Mouse (Mus musculus) embryonic facial prominence, embryonic 14.5 days (tissue): ENCODE data around the gene Gtpbp2. TPM values are rescaled to one million over a fixed set of nuclear protein-coding genes. Genes with fewer than 3 reads are reported as not detected.
A peak's percentile ranks its signal among the peaks of the same experiment; 100 is the strongest.

ENCODE experiments used
- ATAC-seq: fragments of 200-750 bp; cut with Nextera tagmentation; 2 replicates; pipeline ENCODE4 v1.8.0; 2017; ENCODE audit warnings: low read depth, moderate number of reproducible peaks, moderate TSS enrichment
- DNase-seq: peaks from one replicate; pipeline ENCODE4 v3.0.0-alpha.2; 2015; ENCODE audit warnings: low spot score
- H3K27ac ChIP-seq: fragments of 300-500 bp; sonication (generic); replicated peaks from 2 replicates; pipeline ENCODE4 v1.5.1; 2014; ENCODE audit warnings: low read depth, mild to moderate bottlenecking, low read length, moderate library complexity
- H3K27me3 ChIP-seq: fragments of 300-500 bp; sonication (generic); replicated peaks from 2 replicates; pipeline ENCODE4 v1.6.1; 2014; ENCODE audit warnings: low read length; ENCODE audit not compliant: control insufficient read depth, insufficient read depth
- H3K36me3 ChIP-seq: fragments of 300-500 bp; sonication (generic); 2 replicates; pipeline ENCODE4 v1.6.1; 2014; ENCODE audit warnings: low read length, mixed read lengths; ENCODE audit not compliant: control insufficient read depth, insufficient read depth
- H3K4me1 ChIP-seq: fragments of 300-500 bp; sonication (generic); 2 replicates; pipeline ENCODE4 v1.6.1; 2014; ENCODE audit warnings: antibody characterized with exemption, low read length; ENCODE audit not compliant: control insufficient read depth, insufficient read depth
- H3K4me2 ChIP-seq: fragments of 300-500 bp; sonication (generic); 2 replicates; pipeline ENCODE4 v1.6.1; 2014; ENCODE audit warnings: low read depth, mild to moderate bottlenecking, low read length, moderate library complexity, mixed read lengths
- H3K4me3 ChIP-seq: fragments of 300-500 bp; sonication (generic); 2 replicates; pipeline ENCODE4 v1.5.1; 2014; ENCODE audit warnings: low read depth, mild to moderate bottlenecking, low read length
- H3K9ac ChIP-seq: fragments of 300-500 bp; sonication (generic); 2 replicates; pipeline ENCODE4 v1.6.1; 2014; ENCODE audit warnings: low read depth, mild to moderate bottlenecking, low read length, moderate library complexity, mixed read lengths
- H3K9me3 ChIP-seq: fragments of 300-500 bp; sonication (generic); 2 replicates; pipeline ENCODE4 v1.6.1; 2016; ENCODE audit warnings: low read length; ENCODE audit not compliant: control insufficient read depth
- WGBS: fragments of 180-500 bp; shearing (Covaris S2); extraction: QIAGEN DNeasy Blood & Tissue Kit; methylation state at CpG from one replicate; pipeline ENCODE4 v1.1.7; 2014; 5-methylcytosine and 5-hydroxymethylcytosine counted together
- polyA plus RNA-seq: library from polyadenylated mRNA; unstranded; fragments of >200 nt; fragmentation: Nextera tagmentation; extraction: Ambion mirVana; gene quantifications from 2 replicates; pipeline ENCODE4 v1.2.1, GENCODE M21; 2014

Gene Gtpbp2
- polyA plus RNA-seq, 1 experiment from 2014 or later: 27.1 TPM

DNA sequence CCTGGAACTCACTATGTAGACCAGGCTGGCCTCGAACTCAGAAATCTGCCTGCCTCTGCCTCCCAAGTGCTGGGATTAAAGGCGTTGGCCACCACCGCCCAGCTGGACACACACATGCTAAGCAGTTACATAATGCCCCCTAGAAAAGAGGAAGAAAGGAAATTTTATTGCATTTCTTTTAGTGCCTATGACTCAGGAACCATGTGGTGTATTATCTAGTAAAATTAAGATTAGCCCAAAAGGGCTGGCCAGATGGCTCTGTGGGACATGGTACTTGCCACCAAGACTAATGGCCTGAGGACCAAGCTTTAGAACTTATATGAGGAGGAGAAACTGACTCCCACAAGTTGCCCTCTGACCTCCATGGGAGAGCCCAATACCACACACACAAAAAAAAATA, 21.0 kb upstream of the Gtpbp2 start:
- no peaks in the 10 kb centered on the region for H3K9me3 ChIP-seq
- H3K9ac ChIP-seq: no peak overlapping the region
- H3K4me2 ChIP-seq: no peak overlapping the region
- H3K27ac ChIP-seq: no peak overlapping the region
- 91% methylated on average over 3 of the region's 3 CpGs for WGBS
- DNase-seq (no peak), ATAC-seq (no peak)
- H3K4me1 ChIP-seq: peaks cover 13% of the 10 kb centered on the region
- H3K27me3 ChIP-seq: no peaks in the 10 kb centered on the region
- H3K4me3 ChIP-seq: no peak overlapping the region
- no peaks in the 10 kb centered on the region for H3K36me3 ChIP-seq

DNA sequence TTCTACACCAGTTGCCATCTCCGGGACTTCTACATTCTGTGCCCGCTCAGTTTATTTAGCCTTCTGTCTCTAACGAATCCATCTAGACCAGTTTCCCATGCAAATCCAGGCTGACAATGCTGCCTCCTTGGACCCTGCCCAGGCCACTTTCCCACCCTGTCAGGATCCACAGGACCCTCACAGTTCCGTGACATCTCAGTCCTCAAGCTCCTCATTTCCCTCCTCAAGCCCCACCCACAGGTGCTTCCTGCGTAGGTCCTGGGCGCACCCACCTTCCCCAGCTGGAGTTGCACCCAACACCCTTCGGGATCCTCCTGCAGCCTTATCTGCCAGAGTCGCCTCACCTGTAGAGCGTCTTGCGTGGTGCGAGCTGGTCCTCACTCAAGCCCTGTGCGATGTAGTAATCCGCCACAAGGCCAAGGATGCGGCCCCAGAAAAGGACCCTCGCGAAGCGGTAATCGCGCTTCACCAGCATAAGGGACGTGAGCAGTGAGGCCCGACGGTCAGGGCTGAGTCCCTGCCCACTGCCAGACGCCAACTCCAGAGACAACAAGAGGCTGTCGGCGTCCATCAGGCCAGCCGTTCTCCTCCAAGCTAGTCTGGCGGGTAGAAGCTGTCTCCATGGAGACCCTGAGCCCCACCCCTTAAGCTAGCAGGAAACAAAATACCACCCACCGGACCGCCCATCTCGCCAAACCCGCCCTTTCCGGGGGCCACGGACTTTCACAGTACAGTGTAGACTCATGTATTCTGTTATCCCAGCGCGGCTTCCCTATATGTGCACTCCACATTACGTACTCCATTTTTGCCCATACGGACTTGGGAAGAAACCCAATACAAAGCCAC, 17.0 kb upstream of the Gtpbp2 start, which contains the start of gene Rsph9:
Gene Rsph9 (minus strand): TSS at position 639 of the 846 bp plus-strand sequence.
- DNase-seq: peak; percentile 95
- peak within 1 kb of the TSS; percentile 56 for H3K4me3 ChIP-seq
- peaks cover 32% of the 10 kb centered on the region for H3K36me3 ChIP-seq
- WGBS: 7% methylated on average over 35 of the region's 37 CpGs
- no peaks in the 10 kb centered on the region for H3K27me3 ChIP-seq
- ATAC-seq: peak; percentile 98
- peak within 1 kb of the TSS; percentile 57 for H3K27ac ChIP-seq
- H3K9ac ChIP-seq: peak within 1 kb of the TSS; percentile 66
- no peaks in the 10 kb centered on the region for H3K9me3 ChIP-seq
- peak within 1 kb of the TSS; percentile 91 for H3K4me2 ChIP-seq
- H3K4me1 ChIP-seq: peaks cover 13% of the 10 kb centered on the region

DNA sequence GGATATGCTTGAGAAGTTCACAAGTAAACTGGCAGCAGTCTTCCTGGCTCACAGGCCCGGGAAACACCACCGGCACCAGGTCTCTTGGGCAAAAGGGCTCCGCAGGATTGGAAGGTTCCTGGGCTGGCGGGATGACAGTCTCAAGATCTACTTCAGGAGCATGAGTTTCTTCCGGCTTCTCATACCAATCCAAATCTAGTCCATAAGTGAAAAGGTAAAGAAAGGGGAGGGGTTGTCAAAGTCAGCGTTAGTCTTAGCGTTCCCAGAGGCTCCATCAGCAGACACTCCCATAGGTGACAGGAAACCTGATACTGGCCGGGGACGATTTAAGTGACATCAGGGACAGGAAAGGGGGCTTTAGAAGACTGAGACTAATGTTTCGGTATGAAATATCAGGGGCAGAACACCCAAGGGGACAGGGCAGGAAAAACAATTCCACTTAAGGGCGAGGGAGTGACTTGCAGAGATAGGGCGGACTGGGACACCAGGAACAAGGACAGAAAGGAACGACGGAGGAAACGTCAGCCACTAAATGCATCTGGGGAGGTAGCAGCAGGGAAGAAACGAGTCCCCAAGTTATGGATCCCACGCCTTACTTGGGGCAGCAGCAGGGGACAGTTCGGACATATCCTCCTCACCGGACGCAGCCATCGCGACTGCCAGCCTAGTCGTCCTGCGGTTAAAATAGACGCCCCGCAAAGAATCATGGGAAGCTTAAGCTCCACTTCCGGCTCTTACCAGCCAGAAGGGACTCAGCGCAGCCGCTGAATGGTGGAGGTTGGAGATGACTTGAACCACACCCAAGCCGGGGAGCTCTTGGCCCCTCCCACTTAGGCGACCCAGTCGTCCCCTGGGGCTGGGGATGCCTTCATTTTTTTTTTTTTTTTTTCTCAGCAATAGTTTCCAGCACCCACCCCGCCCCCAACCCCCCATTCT, 7.7 kb upstream of the Gtpbp2 start, which contains the start of gene Mad2l1bp:
Gene Mad2l1bp (minus strand): TSS at position 707 of the 936 bp plus-strand sequence.
- Histone ChIP-seq H3K4me3 (peak within 1 kb of the TSS; percentile 60), H3K9me3 (no peaks in the 10 kb centered on the region), H3K27ac (peak within 1 kb of the TSS; percentile 67), H3K9ac (peak within 1 kb of the TSS; percentile 77), H3K4me1 (peaks cover 7% of the 10 kb centered on the region), H3K27me3 (no peaks in the 10 kb centered on the region), H3K4me2 (peak within 1 kb of the TSS; percentile 92), H3K36me3 (peaks cover 18% of the 10 kb centered on the region)
- DNase-seq: peak; percentile 98
- ATAC-seq: peak; percentile 92
- WGBS: 6% methylated on average over 31 of the region's 33 CpGs

DNA sequence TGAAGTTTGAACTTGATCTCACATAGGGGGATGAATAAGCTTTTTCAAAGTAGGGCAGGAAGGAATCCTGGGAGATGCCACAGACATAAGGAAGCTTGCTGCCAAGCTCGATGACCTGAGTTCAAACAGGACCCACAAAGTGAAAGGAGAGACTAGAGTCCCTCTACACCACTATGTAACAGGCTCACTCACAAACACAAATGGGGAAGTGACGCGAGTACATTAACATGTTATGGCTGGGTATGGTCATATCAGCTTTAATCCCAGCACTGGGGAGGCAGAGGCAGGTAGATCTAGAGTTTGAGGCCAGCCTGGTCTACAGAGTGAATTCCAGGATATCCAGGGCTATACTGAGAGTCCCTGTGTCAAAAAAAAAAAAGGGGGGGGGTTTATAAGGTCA, 6.5 kb upstream of the Gtpbp2 start:
- no peak overlapping the region for H3K27ac ChIP-seq
- no peaks in the 10 kb centered on the region for H3K27me3 ChIP-seq
- 90% methylated on average over 3 of the region's 3 CpGs for WGBS
- no peaks in the 10 kb centered on the region for H3K9me3 ChIP-seq
- 0 out of 2 replicates have a peak, but pooled peaks cover 7% of the 10 kb centered on the region for H3K36me3 ChIP-seq
- H3K4me1 ChIP-seq: peaks cover 7% of the 10 kb centered on the region
- DNase-seq (no peak), ATAC-seq (no peak)
- H3K4me2 ChIP-seq: no peak overlapping the region
- no peak overlapping the region for H3K9ac ChIP-seq
- H3K4me3 ChIP-seq: no peak overlapping the region

DNA sequence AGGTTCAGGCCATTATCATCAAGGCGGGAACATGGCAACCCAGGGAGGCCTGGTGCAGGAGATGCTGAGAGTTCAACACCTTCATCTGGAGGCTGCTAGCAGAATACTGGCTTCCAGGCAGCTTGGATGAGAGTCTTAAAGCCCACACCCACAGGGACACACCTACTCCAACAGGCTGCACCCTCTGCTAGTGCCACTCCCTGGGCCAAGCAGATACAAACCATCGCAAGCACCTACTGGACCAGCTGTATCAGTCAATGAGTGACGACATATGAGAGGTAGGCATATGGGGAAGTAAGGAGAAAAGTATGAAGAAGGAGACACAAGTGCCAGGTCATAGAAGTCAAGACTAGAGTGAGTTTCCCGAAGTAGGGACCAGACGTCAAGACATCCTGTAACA, 4.2 kb upstream of the Gtpbp2 start:
- Histone ChIP-seq H3K36me3 (no peaks in the 10 kb centered on the region), H3K4me3 (no peak overlapping the region), H3K9me3 (no peaks in the 10 kb centered on the region), H3K27ac (no peak overlapping the region), H3K4me2 (no peak overlapping the region), H3K9ac (no peak overlapping the region), H3K4me1 (peaks cover 9% of the 10 kb centered on the region), H3K27me3 (no peaks in the 10 kb centered on the region)
- no peak for ATAC-seq
- no peak for DNase-seq
- WGBS: 74% methylated on average over 5 of the region's 5 CpGs

DNA sequence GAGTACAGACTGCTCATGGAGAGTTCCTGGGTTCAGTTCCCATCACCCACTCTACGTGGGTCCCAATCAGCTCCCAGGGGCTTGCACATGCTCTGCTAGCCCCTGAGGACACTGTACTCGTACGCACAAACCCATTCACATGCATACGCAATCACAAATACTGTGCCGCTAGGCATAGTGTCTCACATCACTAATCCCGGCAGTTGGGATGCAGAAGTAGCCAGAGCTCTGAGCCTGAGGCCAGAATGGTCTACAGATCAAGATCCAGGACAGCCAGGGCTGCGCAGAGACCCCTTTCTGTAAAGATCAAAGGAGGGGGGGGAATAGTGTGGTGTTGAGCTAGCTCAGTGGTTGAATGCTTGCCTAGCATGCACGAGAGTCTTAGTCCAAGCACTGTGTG, 3.7 kb upstream of the Gtpbp2 start:
- peaks cover 12% of the 10 kb centered on the region for H3K4me1 ChIP-seq
- H3K27me3 ChIP-seq: no peaks in the 10 kb centered on the region
- no peak overlapping the region for H3K4me3 ChIP-seq
- no peaks in the 10 kb centered on the region for H3K36me3 ChIP-seq
- no peak overlapping the region for H3K4me2 ChIP-seq
- no peak for DNase-seq
- 89% methylated on average over 8 of the region's 8 CpGs for WGBS
- ATAC-seq: no peak
- H3K27ac ChIP-seq: no peak overlapping the region
- H3K9ac ChIP-seq: no peak overlapping the region
- H3K9me3 ChIP-seq: no peaks in the 10 kb centered on the region

DNA sequence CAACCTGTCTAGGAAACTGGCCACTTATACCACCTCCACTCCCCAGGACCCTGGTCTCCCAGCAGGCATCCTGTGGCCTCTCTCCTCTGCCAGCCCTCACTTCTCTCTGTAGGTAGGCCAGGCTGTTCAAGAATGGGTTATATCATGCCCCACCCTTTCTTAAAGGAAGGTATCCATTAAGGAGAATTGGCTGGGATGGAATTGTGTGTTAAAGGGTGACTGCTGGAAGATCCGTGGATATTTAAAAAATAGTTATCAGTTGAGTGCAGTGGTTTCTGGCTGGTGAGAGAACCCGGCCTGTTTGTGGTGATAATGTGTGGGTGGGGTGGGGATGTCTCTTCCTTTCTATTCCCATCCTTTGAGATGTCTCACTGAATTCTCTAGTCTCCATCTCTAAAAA, 1.6 kb upstream of the Gtpbp2 start:
- Histone ChIP-seq H3K4me2 (peak overlapping the region; percentile 60; the same call in 1 of the 2 replicates), H3K36me3 (peaks cover 13% of the 10 kb centered on the region; the same call in 1 of the 2 replicates), H3K9me3 (no peaks in the 10 kb centered on the region), H3K27ac (peak overlapping the region; percentile 84; the same call in 1 of the 2 replicates), H3K27me3 (no peaks in the 10 kb centered on the region), H3K4me3 (no peak overlapping the region), H3K4me1 (peaks cover 12% of the 10 kb centered on the region), H3K9ac (no peak overlapping the region)
- 60% methylated on average over 2 of the region's 2 CpGs for WGBS
- DNase-seq: no peak
- ATAC-seq: no peak

DNA sequence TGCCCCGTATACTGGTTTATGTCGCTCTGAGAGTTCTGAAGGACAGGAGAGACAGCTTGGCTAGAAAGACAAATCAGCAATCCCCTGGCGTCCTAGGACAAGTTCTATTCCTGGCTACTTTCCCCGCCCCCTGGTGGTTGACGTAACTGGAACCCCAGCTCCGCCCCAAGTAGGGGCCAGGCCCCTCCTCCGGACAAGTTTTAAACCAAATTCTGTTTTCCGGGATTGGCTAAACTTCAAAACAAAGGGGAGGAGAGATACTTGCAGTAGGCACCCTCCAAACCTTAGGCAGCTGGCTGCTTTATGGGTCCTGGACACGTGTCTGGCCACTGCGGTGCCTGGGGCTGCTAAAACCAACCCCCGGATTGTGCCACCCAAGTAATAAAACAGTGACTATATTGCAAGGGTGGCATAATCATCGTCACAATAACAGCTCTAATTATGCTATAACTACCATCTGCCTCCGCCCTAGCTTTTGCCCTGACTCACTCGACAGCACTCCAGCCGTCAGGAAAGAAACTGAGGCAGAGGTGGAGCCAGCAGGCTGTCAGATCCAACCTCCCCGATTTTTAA, 656 bp upstream of the Gtpbp2 start:
- peaks cover 22% of the 10 kb centered on the region for H3K36me3 ChIP-seq
- peak overlapping the region; percentile 60 for H3K4me2 ChIP-seq
- peak; percentile 96 for DNase-seq
- no peaks in the 10 kb centered on the region for H3K9me3 ChIP-seq
- no peaks in the 10 kb centered on the region for H3K27me3 ChIP-seq
- ATAC-seq: peak; percentile 48
- H3K4me1 ChIP-seq: peaks cover 12% of the 10 kb centered on the region
- peak overlapping the region; percentile 84 for H3K27ac ChIP-seq
- peak overlapping the region; percentile 84 for H3K4me3 ChIP-seq
- WGBS: 1% methylated on average over 16 of the region's 16 CpGs
- peak overlapping the region; percentile 90 for H3K9ac ChIP-seq
